Mouse (Mus musculus) brain, embryonic 14.5 days (tissue): Measurements from ENCODE around the gene Kat6b.
"Not testable (repeated sequence)": the region's sequence is repeated elsewhere in the genome, so short reads cannot be mapped to it uniquely, and the experiment has no call there.

ENCODE experiments used
- CTCF ChIP-seq: fragments of 200-500 bp; IDR thresholded peaks from 2 replicates; pipeline ENCODE4 v1.5.1; 2012; ENCODE audit warnings: inconsistent platforms, mild to moderate bottlenecking, moderate library complexity, borderline replicate concordance; ENCODE audit not compliant: insufficient read depth, insufficient read length; ENCODE audit errors: extremely low read depth
- POLR2A ChIP-seq: fragments of 200-500 bp; IDR thresholded peaks from 2 replicates; pipeline ENCODE4 v1.6.1; 2012; ENCODE audit warnings: mild to moderate bottlenecking, inconsistent platforms, borderline replicate concordance; ENCODE audit not compliant: poor library complexity, insufficient read depth, insufficient read length, severe bottlenecking; ENCODE audit errors: extremely low read depth

- TF ChIP-seq CTCF, POLR2A: not testable (repeated sequence)
Measured at GRCm38 (mm10) chr14:21488426-21489115, 7.3 kb downstream of the Kat6b start.
